Mouse (Mus musculus) spleen, adult 18-20 months (tissue): ENCODE measurements around the gene Ttc9.
A peak's percentile ranks its signal among the peaks of the same experiment; 100 is the strongest.

Experiments used
- DNase-seq, 2 experiments: peaks; one replicate each; pipeline ENCODE4 v3.0.0; 2022; ENCODE audit warnings: mixed read lengths in 2 of 2

Gene Ttc9

GRCm38 (mm10) chr12:81630915-81631660 is at the start of gene Ttc9:
Gene Ttc9, plus strand, starts transcription at chr12:81631249.
- DNase-seq, result peak in 1 of 2 experiments; percentile 3

GRCm38 (mm10) chr12:81594902-81595671 is 36.0 kb upstream of the Ttc9 start, which contains the start of gene Med6:
Gene Med6, minus strand, starts transcription at chr12:81595008.
- peak; percentile 84 to 85 for DNase-seq

- DNase-seq, result no peak
Observed at GRCm38 (mm10) chr12:81596547-81597262, 34.3 kb upstream of the Ttc9 start.

- DNase-seq, result no peak
Observed at GRCm38 (mm10) chr12:81604995-81605784, 25.9 kb upstream of the Ttc9 start.

- no peak for DNase-seq
Observed at GRCm38 (mm10) chr12:81609445-81609844, 21.6 kb upstream of the Ttc9 start.

GRCm38 (mm10) chr12:81615807-81616206 is 15.2 kb upstream of the Ttc9 start:
- DNase-seq, result no peak

- DNase-seq, result no peak
Observed at GRCm38 (mm10) chr12:81616980-81617379, 14.1 kb upstream of the Ttc9 start.

GRCm38 (mm10) chr12:81619302-81619701 is 11.7 kb upstream of the Ttc9 start:
- peak; percentile 23 to 73 for DNase-seq

- no peak for DNase-seq
Observed at GRCm38 (mm10) chr12:81623377-81623776, 7.7 kb upstream of the Ttc9 start.

- no peak for DNase-seq
Observed at GRCm38 (mm10) chr12:81626226-81626861, 4.7 kb upstream of the Ttc9 start.

GRCm38 (mm10) chr12:81627426-81627825 is 3.6 kb upstream of the Ttc9 start:
- no peak for DNase-seq

GRCm38 (mm10) chr12:81628091-81628490 is 3.0 kb upstream of the Ttc9 start:
- no peak for DNase-seq

GRCm38 (mm10) chr12:81630520-81630914 is 532 bp upstream of the Ttc9 start:
- DNase-seq, result no peak

- peak in 1 of 2 experiments; percentile 3 for DNase-seq
Observed at GRCm38 (mm10) chr12:81631661-81632401, 782 bp downstream of the Ttc9 start.

GRCm38 (mm10) chr12:81633246-81633645 is 2.2 kb downstream of the Ttc9 start:
- no peak for DNase-seq

- DNase-seq, result no peak
Observed at GRCm38 (mm10) chr12:81640656-81641055, 9.6 kb downstream of the Ttc9 start.

- no peak for DNase-seq
Observed at GRCm38 (mm10) chr12:81642361-81643082, 11.5 kb downstream of the Ttc9 start.

- no peak for DNase-seq
Observed at GRCm38 (mm10) chr12:81646811-81647210, 15.8 kb downstream of the Ttc9 start.

- DNase-seq, result no peak
Observed at GRCm38 (mm10) chr12:81653344-81653743, 22.3 kb downstream of the Ttc9 start.

- no peak for DNase-seq
Observed at GRCm38 (mm10) chr12:81657321-81657720, 26.3 kb downstream of the Ttc9 start.

GRCm38 (mm10) chr12:81658086-81658485 is 27.0 kb downstream of the Ttc9 start:
- DNase-seq, result peak; percentile 9 to 20
